25 mouse cellular contexts compared by ENCODE assay signal in the genomic region with DNA sequence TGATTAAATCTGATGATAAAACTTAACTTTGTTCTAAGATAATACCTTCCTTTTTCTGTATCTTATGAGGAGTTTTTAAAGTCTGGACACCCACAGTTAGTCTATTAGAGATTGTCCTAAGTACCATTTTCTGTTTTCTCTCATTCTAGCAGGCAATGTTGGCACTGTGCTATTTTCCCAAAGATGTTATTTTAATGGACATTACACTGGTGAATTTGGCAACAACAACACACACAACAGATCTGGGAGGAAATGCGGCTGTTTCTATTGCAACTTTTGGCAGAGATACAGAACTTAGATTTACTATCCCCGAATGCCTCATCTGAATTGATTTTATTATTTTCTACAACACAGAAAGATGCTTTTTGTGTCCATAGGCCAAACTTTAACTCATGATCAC.
A peak's percentile ranks its signal among the peaks of the same experiment; 100 is the strongest.
DNase-seq lines count a peak whose midpoint lies in the region; ATAC-seq and TF ChIP-seq lines count a peak whose summit lies in the region.
"Had no signal": no experiment of that assay in that cellular context is flagged by ENCODE, and none has a peak within 500 bp of the region (broad histone marks: within the 10 kb centered on the region; RNA-seq: fewer than 3 reads in every experiment).

No protein-coding gene starts in this region.

- no peaks in the 10 kb centered on the region for H3K9me3 ChIP-seq in lung, embryonic 14.5 days (ENCODE audit: low read depth, low read length)
- H3K9me3 ChIP-seq in liver, embryonic 11.5 days (ENCODE audit: control insufficient read depth, low read length): no peaks in the 10 kb centered on the region
- H3K9me3 ChIP-seq: embryonic facial prominence, embryonic 13.5 days; forebrain, embryonic 10.5 days; heart, embryonic 13.5 days; hindbrain, embryonic 12.5 days had no signal

- no peak overlapping the region for H3K4me2 ChIP-seq in lung, embryonic 14.5 days
- no peak overlapping the region for H3K4me2 ChIP-seq in liver, embryonic 11.5 days
- H3K4me2 ChIP-seq: embryonic facial prominence, embryonic 13.5 days; heart, embryonic 13.5 days; hindbrain, embryonic 12.5 days had no signal

- DNase-seq in cerebellum, postnatal 10 days: peak; percentile 15 to 16
- DNase-seq in cerebellum, adult 2 months: no peak
- peak; percentile 78 for DNase-seq in lung, embryonic 14.5 days
- no peak for DNase-seq in lung, postnatal 14 days
- DNase-seq in lung, postnatal 10 days: peak; percentile 2
- DNase-seq in lung, adult 2 months: no peak
- no peak for DNase-seq in liver, embryonic 11.5 days (ENCODE audit: low spot score)
- DNase-seq: adrenal gland, adult 8-10 months; adrenal gland, postnatal 36 days; B cell, adult 2 months; cerebellum, adult 11 months; cerebellum, adult 9-10 months; cerebellum, postnatal 36 days; gastrocnemius, postnatal 36 days; heart, adult 11 months; heart, postnatal 36 days had no signal

- no peak overlapping the region for H3K27ac ChIP-seq in cerebellum, adult 2 months (ENCODE audit: insufficient read depth, low read length)
- H3K27ac ChIP-seq in lung, embryonic 14.5 days (ENCODE audit: low read depth): no peak overlapping the region
- H3K27ac ChIP-seq in liver, embryonic 11.5 days (ENCODE audit: low read depth, low read length): no peak overlapping the region
- H3K27ac ChIP-seq: embryonic facial prominence, embryonic 13.5 days; forebrain, embryonic 10.5 days; heart, embryonic 13.5 days; hindbrain, embryonic 12.5 days had no signal

- no peak overlapping the region for H3K4me3 ChIP-seq in cerebellum, adult 2 months (replicated peaks; ENCODE audit: insufficient read depth, low read depth, low read length)
- H3K4me3 ChIP-seq in lung, embryonic 14.5 days (ENCODE audit: low read depth, low read length): no peak overlapping the region
- H3K4me3 ChIP-seq in lung, adult 2 months (replicated peaks; ENCODE audit: extremely low read depth, low read depth, low read length): no peak overlapping the region
- no peak overlapping the region for H3K4me3 ChIP-seq in liver, embryonic 11.5 days (ENCODE audit: low read depth, low read length)
- H3K4me3 ChIP-seq: embryonic facial prominence, embryonic 13.5 days; erythroblast, embryonic 14.5 days; forebrain, embryonic 10.5 days; heart, embryonic 13.5 days; hindbrain, embryonic 12.5 days had no signal

- H3K27me3 ChIP-seq in cerebellum, adult 2 months (ENCODE audit: control insufficient read depth, insufficient read depth, low read length): no peaks in the 10 kb centered on the region
- H3K27me3 ChIP-seq in lung, embryonic 14.5 days (ENCODE audit: insufficient read depth, low read length): no peaks in the 10 kb centered on the region
- H3K27me3 ChIP-seq in liver, embryonic 11.5 days (replicated peaks; ENCODE audit: control insufficient read depth, insufficient read depth, low read length): no peaks in the 10 kb centered on the region
- H3K27me3 ChIP-seq: embryonic facial prominence, embryonic 13.5 days; heart, embryonic 13.5 days; hindbrain, embryonic 12.5 days had no signal

- H3K9ac ChIP-seq in lung, embryonic 14.5 days: no peak overlapping the region
- H3K9ac ChIP-seq in liver, embryonic 11.5 days (ENCODE audit: low read depth, low read length): no peak overlapping the region
- H3K9ac ChIP-seq: embryonic facial prominence, embryonic 13.5 days; heart, embryonic 13.5 days; hindbrain, embryonic 12.5 days had no signal

- no peak for TF ChIP-seq POLR2A in cerebellum, adult 2 months (IDR thresholded peaks at IDR 0.05; ENCODE audit: borderline replicate concordance, insufficient read depth, low read length)
- TF ChIP-seq POLR2A in lung, adult 2 months (IDR thresholded peaks at IDR 0.05; ENCODE audit: borderline replicate concordance, extremely low read depth, low read depth, low read length): no peak

- H3K4me1 ChIP-seq in cerebellum, adult 2 months (ENCODE audit: control insufficient read depth, insufficient read depth, low read length): no peaks in the 10 kb centered on the region
- H3K4me1 ChIP-seq in lung, embryonic 14.5 days (ENCODE audit: insufficient read depth): no peaks in the 10 kb centered on the region
- no peaks in the 10 kb centered on the region for H3K4me1 ChIP-seq in lung, adult 2 months (ENCODE audit: control insufficient read depth, insufficient read depth, low read length)
- H3K4me1 ChIP-seq in liver, embryonic 11.5 days (replicated peaks; ENCODE audit: control insufficient read depth, insufficient read depth, low read length): no peaks in the 10 kb centered on the region
- H3K4me1 ChIP-seq: embryonic facial prominence, embryonic 13.5 days; forebrain, embryonic 10.5 days; heart, embryonic 13.5 days; hindbrain, embryonic 12.5 days had no signal

- TF ChIP-seq CTCF in cerebellum, adult 2 months (IDR thresholded peaks at IDR 0.05; ENCODE audit: borderline replicate concordance, insufficient read depth, low read depth, low read length): no peak
- TF ChIP-seq CTCF in lung, embryonic 14.5 days (IDR thresholded peaks at IDR 0.05; ENCODE audit: low read depth): no peak
- no peak for TF ChIP-seq CTCF in lung, adult 2 months (IDR thresholded peaks at IDR 0.05; ENCODE audit: insufficient read depth, low read length)

- H3K36me3 ChIP-seq in lung, embryonic 14.5 days (ENCODE audit: insufficient read depth): no peaks in the 10 kb centered on the region
- no peaks in the 10 kb centered on the region for H3K36me3 ChIP-seq in liver, embryonic 11.5 days (ENCODE audit: control insufficient read depth, insufficient read depth, low read length)
- H3K36me3 ChIP-seq: embryonic facial prominence, embryonic 13.5 days; forebrain, embryonic 10.5 days; G1E; heart, embryonic 13.5 days; hindbrain, embryonic 12.5 days had no signal

- WGBS in cerebellum, adult 2 months: 4% methylated on average over 2 of the region's 2 CpGs
- WGBS in lung, embryonic 14.5 days: 50% methylated on average over 2 of the region's 2 CpGs
- 65% methylated on average over 2 of the region's 2 CpGs for WGBS in lung, adult 2 months
- 88% methylated on average over 2 of the region's 2 CpGs for WGBS in liver, embryonic 11.5 days

- peak; percentile 81; the same call in 1 of the 2 replicates for ATAC-seq in lung, embryonic 14.5 days (ENCODE audit: insufficient read depth)
- ATAC-seq in liver, embryonic 11.5 days (replicated peaks; ENCODE audit: low FRiP score): no peak
- ATAC-seq: CD4-positive, CD25-positive, alpha-beta regulatory T cell, adult 4 months; forebrain, embryonic 14.5 days; hindbrain, embryonic 16.5 days had no signal

Comparison
In these comparisons a context has a peak if more than half of its experiments do, and no peak if none do; other contexts are left out.
1. DNase-seq: peak in cerebellum, postnatal 10 days (2 of 2), lung, embryonic 14.5 days (single experiment) and lung, postnatal 10 days (single experiment); none in cerebellum, adult 2 months (0 of 2), lung, postnatal 14 days (single experiment), lung, adult 2 months (single experiment) and liver, embryonic 11.5 days (single experiment).